Mouse (Mus musculus): Measurements from ENCODE around the gene Cdh11. TPM values are rescaled to one million over a fixed set of nuclear protein-coding genes. Genes with fewer than 3 reads are reported as not detected.
A peak's percentile ranks its signal among the peaks of the same experiment; 100 is the strongest.

The Cdh11 gene
- polyA plus RNA-seq (2015; fragmentation: Nextera tagmentation; extraction: Ambion mirVana) = 23.7 and 24.1 TPM in 2 replicates

DNA sequence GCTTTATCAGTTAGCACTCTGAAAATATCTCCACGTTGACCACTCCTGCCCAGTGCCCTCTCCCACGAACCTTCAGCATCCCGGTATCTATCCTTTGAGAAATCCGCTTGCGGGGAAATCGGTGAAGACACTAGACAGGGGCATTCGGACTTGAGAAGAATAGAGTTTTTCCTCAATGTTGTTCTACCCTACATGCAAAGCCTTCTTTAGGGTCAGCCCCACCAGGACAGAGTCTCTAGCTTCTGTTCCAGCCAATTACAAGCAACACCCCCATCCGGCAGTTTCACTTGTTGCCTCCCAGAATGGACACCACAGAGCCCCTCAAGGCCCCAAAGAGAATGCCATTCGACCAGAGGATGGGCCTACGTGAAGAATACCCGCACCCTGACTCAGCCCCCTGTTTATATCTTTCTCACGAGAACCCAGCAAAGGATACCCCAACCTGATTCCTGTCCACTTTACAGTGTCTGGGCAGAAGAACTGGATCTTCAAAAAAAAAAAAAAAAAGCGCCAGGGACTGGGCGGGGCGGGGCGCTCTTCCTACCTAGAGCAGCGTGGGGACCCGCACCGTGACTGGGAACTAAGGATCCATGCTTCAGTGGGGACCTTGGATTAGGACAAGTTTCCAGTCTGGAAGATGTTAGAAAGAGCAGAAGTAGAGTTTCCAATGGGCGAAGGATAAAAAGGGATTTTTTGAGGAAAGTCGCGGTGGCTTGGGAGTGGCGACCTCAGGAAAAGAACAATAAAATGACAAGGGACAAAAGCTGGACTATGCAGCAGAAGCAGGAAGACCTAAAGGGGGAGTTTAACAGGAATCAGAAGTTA is at the start of gene Cdh11:
TSS of gene Cdh11 (minus strand) at position 51 of the 825 bp plus-strand sequence.
- peak within 1 kb of the TSS; percentile 76 for H3K4me3 ChIP-seq
- no peaks in the 10 kb centered on the region for H3K36me3 ChIP-seq (ENCODE audit: poor library complexity, severe bottlenecking)
- peaks cover 23% of the 10 kb centered on the region for H3K4me1 ChIP-seq
- H3K9me3 ChIP-seq (replicated peaks) = no peaks in the 10 kb centered on the region
- peak within 1 kb of the TSS; percentile 86 for H3K9ac ChIP-seq
- H3K27me3 ChIP-seq = peaks cover 35% of the 10 kb centered on the region
- H3K27ac ChIP-seq = peak within 1 kb of the TSS; percentile 75
- peak within 1 kb of the TSS; percentile 91 for H3K4me2 ChIP-seq
- WGBS = 3% methylated on average over 23 of the region's 23 CpGs
- ATAC-seq = no peak

DNA sequence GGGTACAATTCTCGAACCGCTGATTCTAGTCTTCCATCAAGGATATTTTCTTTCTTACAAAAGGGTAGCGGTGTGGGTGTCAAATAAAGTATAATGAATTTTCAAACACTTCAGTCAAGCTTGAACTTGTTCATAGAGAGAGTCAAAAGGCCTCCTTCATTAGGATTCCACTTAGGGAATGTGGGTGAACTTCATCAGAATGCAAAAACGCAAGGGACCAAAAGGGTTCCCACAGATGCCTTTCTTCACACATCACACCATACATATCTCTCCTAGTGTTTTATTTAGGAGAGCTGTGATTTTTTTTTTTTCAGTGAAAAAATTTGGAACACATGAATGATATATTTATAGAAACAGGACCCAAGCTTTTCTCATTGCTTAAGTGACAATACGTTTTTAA is 28.5 kb upstream of the Cdh11 start:
- Histone ChIP-seq H3K9me3 (replicated peaks) (no peaks in the 10 kb centered on the region), H3K27me3 (no peaks in the 10 kb centered on the region), H3K4me2 (no peak overlapping the region), H3K4me3 (no peak overlapping the region), H3K4me1 (0 out of 2 replicates have a peak, but pooled peaks cover 4% of the 10 kb centered on the region), H3K9ac (no peak overlapping the region), H3K27ac (no peak overlapping the region; the same call in 1 of the 2 replicates), H3K36me3 (ENCODE audit: poor library complexity, severe bottlenecking) (no peaks in the 10 kb centered on the region)
- WGBS = 20% methylated on average over 5 of the region's 5 CpGs
- ATAC-seq = no peak

DNA sequence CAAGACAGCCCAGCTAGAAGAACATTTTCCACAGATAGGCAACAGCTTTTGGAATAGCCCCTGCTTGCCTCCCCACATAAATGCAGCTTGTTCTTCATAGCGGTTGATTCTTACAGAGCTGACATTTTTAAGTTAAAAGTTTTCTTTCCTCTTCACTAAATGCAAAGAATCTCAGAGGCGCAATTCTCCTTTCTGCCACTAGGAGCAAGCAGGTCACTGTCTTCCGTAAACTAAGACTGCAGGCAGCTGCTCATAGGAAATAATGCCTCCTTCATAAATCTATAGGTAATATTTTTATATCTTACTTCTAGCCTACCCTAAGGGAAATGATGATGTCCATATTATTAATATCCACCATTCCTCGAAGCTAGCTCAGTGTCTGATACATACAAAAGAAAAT is 4.9 kb upstream of the Cdh11 start:
- no peak overlapping the region for H3K27ac ChIP-seq
- peaks cover 35% of the 10 kb centered on the region for H3K27me3 ChIP-seq
- H3K4me3 ChIP-seq = no peak overlapping the region
- H3K9ac ChIP-seq = no peak overlapping the region
- ATAC-seq = no peak
- WGBS = 15% methylated on average over 4 of the region's 4 CpGs
- H3K36me3 ChIP-seq (ENCODE audit: poor library complexity, severe bottlenecking) = no peaks in the 10 kb centered on the region
- peaks cover 15% of the 10 kb centered on the region for H3K4me1 ChIP-seq
- H3K4me2 ChIP-seq = no peak overlapping the region
- H3K9me3 ChIP-seq (replicated peaks) = no peaks in the 10 kb centered on the region

DNA sequence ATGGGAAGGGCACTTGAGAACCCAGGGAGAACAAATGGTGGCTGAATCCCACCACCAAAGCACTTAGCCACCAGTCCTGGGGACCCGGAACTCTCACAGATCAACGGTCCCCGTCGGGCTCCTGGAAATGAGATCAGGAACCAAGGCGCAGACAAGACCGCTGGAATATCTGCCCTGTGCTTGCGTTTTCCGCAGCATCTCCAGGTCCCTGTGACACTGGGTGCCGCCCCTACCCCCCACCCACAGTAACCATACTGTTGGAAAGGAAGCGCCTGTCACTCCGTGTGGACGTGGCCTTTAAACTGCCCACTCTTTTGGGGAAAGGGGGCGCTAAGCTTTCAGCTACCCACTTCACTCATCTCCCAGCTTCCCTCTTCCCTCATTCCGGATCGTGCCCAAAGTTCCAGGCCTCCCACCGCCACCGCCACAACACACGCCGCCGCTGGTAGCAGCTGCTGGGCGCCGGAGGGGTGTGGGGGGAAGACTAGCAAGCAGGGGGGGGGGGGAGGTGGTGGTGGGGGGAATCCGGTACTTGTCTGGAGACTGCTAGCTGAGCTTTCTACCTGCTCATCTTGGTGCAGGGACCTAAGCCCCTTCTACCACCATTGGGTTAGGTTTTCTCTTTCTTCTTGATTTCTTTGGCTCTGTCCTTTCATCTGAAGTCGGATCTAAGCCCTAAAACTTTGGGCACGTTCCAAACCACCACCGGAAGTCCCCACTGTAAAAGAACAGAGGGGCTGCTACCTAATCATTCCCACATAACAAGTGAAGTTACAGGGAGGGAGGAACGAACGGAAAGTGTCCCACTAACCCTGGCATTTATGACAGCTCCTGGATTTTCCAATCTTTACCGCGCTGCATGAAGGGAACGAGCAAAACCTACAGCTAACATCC is 1.3 kb upstream of the Cdh11 start:
- peak overlapping the region; percentile 91 for H3K4me2 ChIP-seq
- H3K9me3 ChIP-seq (replicated peaks) = no peaks in the 10 kb centered on the region
- peak overlapping the region; percentile 76 for H3K4me3 ChIP-seq
- no peaks in the 10 kb centered on the region for H3K36me3 ChIP-seq (ENCODE audit: poor library complexity, severe bottlenecking)
- H3K9ac ChIP-seq = peak overlapping the region; percentile 48
- no peak overlapping the region for H3K27ac ChIP-seq
- no peak for ATAC-seq
- 4% methylated on average over 29 of the region's 31 CpGs for WGBS
- H3K4me1 ChIP-seq = peaks cover 23% of the 10 kb centered on the region
- peaks cover 35% of the 10 kb centered on the region for H3K27me3 ChIP-seq

DNA sequence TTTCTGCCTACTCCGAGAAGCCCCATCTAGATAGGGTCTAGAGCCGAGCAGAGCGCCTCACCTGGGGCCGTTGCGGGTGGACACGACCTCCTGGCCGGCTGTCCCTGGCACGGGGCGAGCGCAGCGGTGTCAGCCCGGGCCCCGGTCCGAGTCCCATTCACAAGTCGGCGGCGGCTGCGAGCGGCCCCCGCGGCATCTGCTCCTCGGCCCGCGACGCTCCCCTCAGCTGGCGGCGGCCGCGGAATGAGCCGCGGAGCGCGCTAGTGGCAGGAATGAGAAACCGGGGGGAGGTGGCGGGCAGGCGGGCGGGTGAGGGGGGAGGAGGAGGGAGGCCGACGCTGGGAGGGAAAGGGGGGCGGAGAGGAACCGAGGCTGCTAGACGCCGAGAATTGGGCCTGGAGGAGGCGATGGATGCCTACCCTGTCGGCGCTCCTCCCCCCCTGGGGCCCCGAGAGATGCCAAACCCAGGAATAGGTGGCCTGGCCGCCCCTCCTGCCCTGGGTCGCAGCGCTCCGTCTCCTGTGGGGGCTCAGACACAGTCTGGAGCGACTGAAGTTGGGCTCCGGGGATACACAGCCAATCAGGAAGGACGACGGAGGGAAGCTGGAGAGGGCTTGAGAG is 497 bp downstream of the Cdh11 start:
- Histone ChIP-seq H3K4me3 (peak overlapping the region; percentile 76), H3K9me3 (replicated peaks) (no peaks in the 10 kb centered on the region), H3K27ac (peak overlapping the region; percentile 75), H3K4me1 (peaks cover 26% of the 10 kb centered on the region), H3K4me2 (peak overlapping the region; percentile 91), H3K36me3 (ENCODE audit: poor library complexity, severe bottlenecking) (no peaks in the 10 kb centered on the region), H3K9ac (peak overlapping the region; percentile 86), H3K27me3 (peaks cover 35% of the 10 kb centered on the region)
- peak; percentile 77 for ATAC-seq
- 0% methylated on average over 38 of the region's 55 CpGs for WGBS

DNA sequence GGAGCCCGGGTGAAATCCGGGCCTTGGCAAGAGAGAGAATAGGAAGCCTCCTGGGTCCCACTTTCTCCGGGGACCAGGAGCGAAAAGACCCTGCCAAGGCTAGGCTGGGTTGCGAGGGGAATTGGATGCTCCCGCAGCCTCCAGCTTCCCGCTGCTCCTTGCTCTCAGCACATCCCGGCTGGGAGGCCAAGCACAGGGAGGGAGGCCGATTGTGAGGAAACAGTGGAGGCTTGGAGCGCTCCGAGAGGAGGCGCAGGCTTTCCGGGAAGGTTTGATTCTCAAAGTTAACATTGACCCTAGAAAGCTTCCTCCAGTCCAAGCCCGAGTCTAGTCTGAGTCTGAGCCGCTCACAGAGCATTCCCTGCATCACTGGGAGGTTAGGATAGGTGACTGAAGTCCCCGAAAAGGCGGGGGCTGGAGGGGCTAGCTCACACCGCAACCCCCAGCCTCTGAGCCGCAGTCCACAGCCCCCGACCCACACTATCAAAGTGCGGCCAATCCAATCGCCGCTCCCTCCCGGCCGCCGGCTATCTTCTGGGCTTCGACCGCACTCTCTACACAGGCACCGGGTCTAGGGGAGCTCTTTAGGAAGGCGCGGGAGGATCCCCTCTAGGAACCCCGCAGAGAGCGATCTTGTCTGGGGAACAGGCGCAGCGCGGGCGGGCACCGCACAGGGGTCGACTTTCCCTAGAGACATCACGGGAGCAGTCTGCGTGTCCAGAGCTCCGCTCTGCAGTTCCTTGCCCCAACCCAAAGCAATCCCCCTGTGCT is 1.4 kb downstream of the Cdh11 start:
- peak overlapping the region; percentile 86 for H3K9ac ChIP-seq
- H3K4me2 ChIP-seq = peak overlapping the region; percentile 91
- H3K9me3 ChIP-seq (replicated peaks) = no peaks in the 10 kb centered on the region
- H3K27me3 ChIP-seq = peaks cover 30% of the 10 kb centered on the region
- peaks cover 26% of the 10 kb centered on the region for H3K4me1 ChIP-seq
- H3K4me3 ChIP-seq = peak overlapping the region; percentile 76
- peak; percentile 46 for ATAC-seq
- WGBS = 0% methylated on average over 42 of the region's 42 CpGs
- peak overlapping the region; percentile 75 for H3K27ac ChIP-seq
- H3K36me3 ChIP-seq (ENCODE audit: poor library complexity, severe bottlenecking) = no peaks in the 10 kb centered on the region

DNA sequence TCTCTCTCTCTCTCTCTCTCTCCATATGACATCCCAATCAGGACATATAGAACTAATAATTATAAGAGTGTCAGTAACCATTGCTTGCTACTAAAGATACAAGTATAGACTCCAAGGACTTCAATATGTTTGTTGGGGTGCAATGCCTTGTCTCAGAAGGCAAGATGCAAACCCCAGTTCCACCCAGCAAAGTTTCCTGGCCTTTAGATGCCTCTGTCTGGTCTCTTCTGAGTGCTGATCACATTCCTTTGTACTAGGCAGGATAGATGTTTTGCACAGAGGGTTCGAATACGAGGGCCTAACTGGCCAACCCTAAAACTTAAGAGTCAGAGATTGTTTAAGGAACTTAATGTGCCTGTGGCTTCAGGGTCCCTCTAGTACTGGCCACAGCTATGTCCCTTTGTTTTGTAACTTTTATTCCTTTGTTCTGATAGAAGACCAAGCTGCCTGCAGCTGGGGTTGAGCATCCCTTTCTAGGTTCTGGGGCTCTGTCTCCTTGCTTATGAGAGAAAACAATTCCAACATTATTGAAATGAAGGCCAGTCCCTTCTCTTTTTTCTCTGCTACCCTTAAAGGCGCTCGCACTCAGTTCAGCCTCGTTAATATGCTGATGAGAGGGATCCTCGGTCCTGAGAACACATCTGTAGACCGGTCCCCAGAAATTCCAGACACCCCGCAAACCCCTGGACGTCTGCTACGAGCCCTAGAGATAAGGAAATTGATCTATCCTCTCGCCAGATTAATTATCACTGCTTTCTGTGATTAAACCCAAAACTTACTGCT is 2.5 kb downstream of the Cdh11 start:
- H3K4me3 ChIP-seq = peak overlapping the region; percentile 76
- WGBS = 5% methylated on average over 11 of the region's 11 CpGs
- ATAC-seq = no peak
- no peak overlapping the region for H3K27ac ChIP-seq
- no peaks in the 10 kb centered on the region for H3K36me3 ChIP-seq (ENCODE audit: poor library complexity, severe bottlenecking)
- peak overlapping the region; percentile 86 for H3K9ac ChIP-seq
- H3K4me1 ChIP-seq = peaks cover 29% of the 10 kb centered on the region
- H3K9me3 ChIP-seq (replicated peaks) = no peaks in the 10 kb centered on the region
- H3K4me2 ChIP-seq = peak overlapping the region; percentile 91
- peaks cover 20% of the 10 kb centered on the region for H3K27me3 ChIP-seq

DNA sequence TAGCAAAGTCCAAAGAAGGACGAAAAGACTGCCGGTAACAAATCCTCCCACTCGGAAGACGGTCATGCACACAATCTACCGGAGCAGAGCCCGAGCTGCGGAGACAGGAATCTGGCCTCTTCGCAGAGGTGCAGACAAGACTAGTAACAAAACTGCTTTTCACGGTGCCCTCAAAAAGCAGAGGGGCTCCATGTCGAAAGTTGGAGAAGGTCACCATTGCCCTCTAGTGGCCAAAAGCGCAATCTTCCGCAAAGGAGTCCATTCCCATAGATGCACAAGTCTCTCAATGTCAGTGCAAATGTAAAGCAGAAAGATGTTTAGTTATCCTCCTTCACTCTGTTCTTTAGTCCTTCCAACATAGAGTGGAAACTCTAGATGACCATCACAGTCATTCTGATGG is 4.5 kb downstream of the Cdh11 start:
- H3K9me3 ChIP-seq (replicated peaks) = no peaks in the 10 kb centered on the region
- H3K9ac ChIP-seq = peak overlapping the region; percentile 38; the same call in 1 of the 2 replicates
- ATAC-seq = peak; percentile 43
- H3K27ac ChIP-seq = no peak overlapping the region; the same call in 1 of the 2 replicates
- H3K4me2 ChIP-seq = peak overlapping the region; percentile 65
- peaks cover 3% of the 10 kb centered on the region for H3K27me3 ChIP-seq
- H3K4me3 ChIP-seq = peak overlapping the region; percentile 39
- peaks cover 24% of the 10 kb centered on the region for H3K4me1 ChIP-seq
- H3K36me3 ChIP-seq (ENCODE audit: poor library complexity, severe bottlenecking) = no peaks in the 10 kb centered on the region
- under 1% methylated on average over 12 of the region's 12 CpGs for whole genome bisulfite sequencing

DNA sequence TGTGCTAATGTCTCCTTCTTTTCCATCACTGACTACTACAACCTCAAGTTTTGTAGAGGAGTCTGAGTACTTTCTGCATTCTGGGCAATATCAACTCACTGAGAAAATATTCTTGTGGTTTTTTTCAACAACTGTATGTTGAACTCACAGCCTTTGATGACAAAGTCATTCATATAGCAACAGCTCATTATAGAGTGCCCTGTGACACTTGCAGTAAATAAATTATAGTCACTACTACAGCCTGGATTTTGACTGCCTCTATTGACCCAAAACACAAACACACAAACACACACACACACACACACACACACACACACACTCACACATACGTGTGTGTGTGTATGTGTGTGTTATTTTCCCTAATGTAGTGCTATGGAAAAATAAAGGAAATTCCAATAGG is 10.8 kb downstream of the Cdh11 start:
- Histone ChIP-seq H3K4me2 (no peak overlapping the region), H3K27ac (no peak overlapping the region), H3K36me3 (ENCODE audit: poor library complexity, severe bottlenecking) (no peaks in the 10 kb centered on the region), H3K27me3 (no peaks in the 10 kb centered on the region), H3K9me3 (replicated peaks) (no peaks in the 10 kb centered on the region), H3K4me1 (peaks cover 7% of the 10 kb centered on the region), H3K4me3 (no peak overlapping the region), H3K9ac (no peak overlapping the region)
- WGBS = 78% methylated on average over 1 of the region's 1 CpGs
- ATAC-seq = no peak

DNA sequence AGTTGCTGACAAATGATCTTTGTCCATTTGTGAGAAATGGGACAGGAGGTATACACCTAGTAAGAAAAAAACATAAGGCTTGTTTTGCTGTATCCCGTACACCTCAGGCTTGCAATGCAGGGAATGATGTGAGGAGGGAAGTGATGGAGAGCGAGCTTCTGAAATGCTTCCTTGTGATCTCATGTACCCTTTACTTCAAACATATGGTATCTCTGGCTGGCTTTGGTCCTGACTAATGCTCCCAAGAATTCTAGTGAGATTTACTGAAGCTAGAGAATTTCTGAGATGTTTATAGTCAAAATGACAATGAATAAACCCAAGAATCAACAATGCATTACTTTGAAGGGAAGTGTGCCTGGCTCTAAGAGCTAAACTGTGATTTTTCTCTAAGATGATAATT is 14.0 kb downstream of the Cdh11 start:
- Histone ChIP-seq H3K9ac (no peak overlapping the region), H3K27me3 (no peaks in the 10 kb centered on the region)
- 93% methylated on average over 2 of the region's 2 CpGs for WGBS

More for the DNA sequence above, 14.0 kb downstream of the Cdh11 start:
- peaks cover 14% of the 10 kb centered on the region for H3K4me1 ChIP-seq
- no peaks in the 10 kb centered on the region for H3K36me3 ChIP-seq (ENCODE audit: poor library complexity, severe bottlenecking)
- no peak overlapping the region for H3K4me2 ChIP-seq
- ATAC-seq = no peak
- H3K27ac ChIP-seq = no peak overlapping the region
- no peak overlapping the region for H3K4me3 ChIP-seq
- no peaks in the 10 kb centered on the region for H3K9me3 ChIP-seq (replicated peaks)
